Mouse (Mus musculus): ENCODE measurements at regions not wholly inside any gene's neighbourhood (a gene's known extent, or its start where the extent isn't known, plus 50 kb on each side); places are given as distances from the start of the nearest gene placed in this dataset.
A peak's percentile ranks its signal among the peaks of the same experiment; 100 is the strongest.

GRCm38 (mm10) chr3:149625066-149625465, 634.7 kb upstream of the Adgrl2 start:
- DNase-seq: no peak

GRCm38 (mm10) chr3:149623851-149624532, 633.6 kb upstream of the Adgrl2 start:
- DNase-seq: no peak

DNA sequence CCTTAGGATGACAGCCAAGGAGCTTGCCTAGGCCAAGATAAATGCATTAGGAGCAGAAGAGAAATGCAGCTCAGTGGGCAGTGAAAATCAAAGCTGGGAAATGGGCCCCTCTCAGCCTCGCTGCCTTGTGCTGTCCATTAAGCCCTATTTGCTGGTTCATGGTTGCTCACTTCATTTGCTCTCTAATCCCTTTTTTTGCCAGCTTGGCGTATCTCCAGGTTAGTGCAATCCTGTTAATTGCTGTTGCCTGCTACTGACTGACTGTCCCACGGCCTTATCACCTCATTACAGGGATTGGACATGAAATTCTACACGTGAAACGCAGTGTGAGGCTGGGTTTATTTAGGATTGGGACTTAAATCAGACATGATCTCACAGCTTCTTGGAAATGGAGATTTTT, 613.5 kb upstream of the Adgrl2 start:
- DNase-seq: no peak

- no peak for DNase-seq
These were observed 610.9 kb upstream of the Adgrl2 start for GRCm38 (mm10) chr3:149601276-149601675.

DNA sequence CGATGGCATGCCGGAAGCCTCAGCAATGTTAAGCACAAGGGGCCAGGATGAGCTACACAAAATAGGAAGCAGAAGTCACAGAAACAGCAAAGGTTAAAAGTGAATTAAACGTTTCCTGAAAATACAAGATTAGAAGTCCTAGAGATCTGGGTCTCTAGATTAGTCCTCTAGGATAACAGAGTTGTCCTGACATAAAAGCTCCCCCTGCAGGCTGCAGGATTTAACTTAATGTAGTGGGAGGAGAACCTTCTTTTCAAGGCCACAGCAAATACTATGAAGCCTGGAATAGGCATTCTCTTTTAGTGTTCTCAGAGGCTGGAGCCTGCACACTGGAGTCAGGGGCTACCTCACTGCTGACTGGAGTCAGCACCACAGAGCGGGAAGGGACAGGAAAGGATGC, 604.1 kb upstream of the Adgrl2 start:
- DNase-seq: peak; percentile 25

DNA sequence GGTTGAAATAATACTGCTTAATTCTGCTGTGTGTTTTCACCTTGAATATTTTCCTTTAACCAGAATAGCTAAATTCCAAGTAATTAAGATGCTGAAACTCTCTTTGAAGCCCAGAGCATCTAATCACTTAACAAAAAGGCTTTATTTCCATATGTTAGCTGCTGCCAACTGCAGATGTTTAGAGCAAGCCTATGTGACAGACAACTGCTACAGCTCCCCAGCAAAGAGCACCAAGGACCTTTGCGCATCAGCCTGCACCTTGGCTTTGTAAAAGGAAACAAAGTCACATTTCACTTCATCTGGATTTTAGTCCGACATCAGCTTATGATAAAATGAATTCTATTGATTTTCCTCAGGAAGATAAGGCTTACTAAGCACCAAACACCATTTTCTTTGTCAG, 595.4 kb upstream of the Adgrl2 start:
- DNase-seq: no peak

GRCm38 (mm10) chr3:149581141-149581540, 590.8 kb upstream of the Adgrl2 start:
- DNase-seq: no peak

GRCm38 (mm10) chr3:149575678-149576077, 585.3 kb upstream of the Adgrl2 start:
- no peak for DNase-seq

DNA sequence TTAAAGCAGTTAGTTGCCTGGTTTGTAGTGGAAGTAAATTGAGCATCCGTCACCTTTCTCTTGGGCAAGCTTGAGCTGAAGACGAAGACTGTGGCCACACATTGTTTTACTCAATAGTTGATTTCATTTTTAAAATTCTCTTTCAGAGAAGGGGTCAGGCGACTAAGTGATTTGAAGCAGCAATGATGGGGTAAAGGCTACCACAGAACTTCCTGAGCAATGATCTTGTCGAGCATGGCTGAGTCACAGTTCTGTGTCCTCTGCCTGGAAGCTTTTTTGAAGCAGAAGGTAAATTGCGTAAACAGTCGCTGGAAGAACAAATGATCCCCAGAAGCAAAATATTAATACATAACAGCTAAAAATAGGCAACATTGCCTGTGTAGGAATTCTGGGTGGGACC, 576.5 kb upstream of the Adgrl2 start:
- no peak for DNase-seq

- no peak for DNase-seq
These were observed 560.0 kb upstream of the Adgrl2 start for GRCm38 (mm10) chr3:149550231-149550951.

- DNase-seq: no peak
These were observed 556.7 kb upstream of the Adgrl2 start for GRCm38 (mm10) chr3:149547045-149547444.

- no peak for DNase-seq
These were observed 555.9 kb upstream of the Adgrl2 start for GRCm38 (mm10) chr3:149546256-149546655.

DNA sequence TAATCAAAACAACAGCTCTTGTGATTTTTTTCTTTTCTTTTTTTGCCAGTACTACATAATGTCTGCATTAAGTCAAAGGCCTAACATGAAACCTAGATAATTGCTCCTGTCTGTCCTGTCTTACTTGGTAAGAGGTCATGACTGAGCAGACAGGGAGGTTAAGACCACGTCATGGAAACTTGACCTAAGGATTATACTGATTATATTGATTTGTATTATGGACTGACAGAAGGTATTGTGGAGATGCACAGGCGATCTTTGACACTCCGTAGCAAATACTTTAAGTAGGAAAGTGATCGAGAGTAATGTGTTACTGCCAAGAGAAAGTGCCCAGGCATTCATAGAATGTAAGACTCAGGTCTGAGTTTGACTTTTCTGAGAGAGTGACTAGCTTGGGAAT, 543.8 kb upstream of the Adgrl2 start:
- DNase-seq: no peak

- no peak for DNase-seq
These were observed 539.8 kb upstream of the Adgrl2 start for GRCm38 (mm10) chr3:149530026-149530607.

DNA sequence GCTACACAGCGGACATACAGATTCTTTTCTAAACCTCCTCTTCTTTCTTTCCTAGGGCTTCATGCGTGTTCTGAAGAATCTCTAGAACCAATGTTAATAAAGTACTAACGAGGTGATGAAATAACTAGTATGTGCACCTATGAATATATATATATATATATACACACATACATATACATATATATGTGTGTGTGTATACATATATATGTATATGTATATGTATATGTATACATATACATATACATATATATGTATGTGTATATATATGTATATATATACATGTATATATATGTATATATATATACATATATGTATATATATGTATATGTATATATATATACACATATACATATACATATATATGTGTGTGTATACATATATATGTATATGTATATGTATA, 536.2 kb upstream of the Adgrl2 start:
- DNase-seq: no peak

DNA sequence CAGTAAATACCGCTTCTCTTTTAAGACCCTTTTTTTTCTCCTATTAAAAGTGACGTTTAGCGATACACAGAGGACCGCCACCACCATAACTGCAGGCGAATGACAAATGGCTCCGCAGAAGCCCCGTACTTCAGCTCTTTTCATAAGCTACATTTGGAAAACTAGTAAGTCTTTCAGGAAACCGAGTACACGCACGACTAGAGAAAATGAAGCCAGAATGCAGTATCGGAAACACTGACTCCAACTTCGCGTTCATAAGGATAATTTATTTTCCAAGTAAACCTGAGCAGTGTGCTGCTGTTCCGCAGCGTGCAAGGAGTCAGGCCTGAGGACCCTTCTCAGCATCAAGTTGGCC, 529.2 kb upstream of the Adgrl2 start:
- no peak for DNase-seq

- no peak for DNase-seq
These were observed 528.7 kb upstream of the Adgrl2 start for GRCm38 (mm10) chr3:149518928-149519574.

GRCm38 (mm10) chr3:149517537-149517936, 527.2 kb upstream of the Adgrl2 start:
- DNase-seq: no peak

- DNase-seq: no peak
These were observed 518.8 kb upstream of the Adgrl2 start for GRCm38 (mm10) chr3:149509178-149509577.

GRCm38 (mm10) chr3:149508671-149509070, 518.3 kb upstream of the Adgrl2 start:
- no peak for DNase-seq

GRCm38 (mm10) chr3:149505692-149506091, 515.3 kb upstream of the Adgrl2 start:
- DNase-seq: no peak

GRCm38 (mm10) chr3:149503992-149504391, 513.6 kb upstream of the Adgrl2 start:
- no peak for DNase-seq

GRCm38 (mm10) chr3:149500130-149500529, 509.8 kb upstream of the Adgrl2 start:
- no peak for DNase-seq

GRCm38 (mm10) chr3:149498765-149499164, 508.4 kb upstream of the Adgrl2 start:
- DNase-seq: no peak
